Mouse (Mus musculus) thymus, adult 2 months (tissue): Measurements from ENCODE around the gene Ccdc162. TPM values are rescaled to one million over a fixed set of nuclear protein-coding genes. Genes with fewer than 3 reads are reported as not detected.

ENCODE experiments used
- DNase-seq: peaks from one replicate; pipeline ENCODE4 v3.0.0; 2021
- H3K27ac ChIP-seq: fragments of 200-500 bp; 2 replicates; pipeline ENCODE4 v1.5.1; 2012; ENCODE audit warnings: low read length, control low read depth; ENCODE audit not compliant: control insufficient read depth, insufficient read depth
- H3K27me3 ChIP-seq: fragments of 200-500 bp; 2 replicates; pipeline ENCODE4 v1.6.1; 2012; ENCODE audit warnings: mild to moderate bottlenecking, low read length, moderate library complexity, mixed read lengths; ENCODE audit not compliant: control insufficient read depth, insufficient read depth
- H3K36me3 ChIP-seq: fragments of 200-500 bp; 2 replicates; pipeline ENCODE4 v1.6.1; 2012; ENCODE audit warnings: mild to moderate bottlenecking, low read length, moderate library complexity; ENCODE audit not compliant: control insufficient read depth, insufficient read depth
- H3K4me1 ChIP-seq: fragments of 200-500 bp; replicated peaks from 2 replicates; pipeline ENCODE4 v1.6.1; 2012; ENCODE audit warnings: low read length; ENCODE audit not compliant: control insufficient read depth, insufficient read depth
- H3K4me3 ChIP-seq: fragments of 200-500 bp; 2 replicates; pipeline ENCODE4 v1.5.1; 2012; ENCODE audit warnings: mild to moderate bottlenecking, low read length, control low read depth, moderate library complexity; ENCODE audit not compliant: control insufficient read depth, insufficient read depth
- CTCF ChIP-seq: fragments of 200-500 bp; IDR thresholded peaks from 2 replicates; pipeline ENCODE4 v1.5.1; 2012; ENCODE audit warnings: mild to moderate bottlenecking, control low read depth, low read length, moderate library complexity, borderline replicate concordance; ENCODE audit not compliant: control insufficient read depth, poor library complexity, insufficient read depth; ENCODE audit errors: extremely low read depth
- POLR2A ChIP-seq: fragments of 200-500 bp; IDR thresholded peaks from 2 replicates; pipeline ENCODE4 v1.6.1; 2012; ENCODE audit warnings: mild to moderate bottlenecking, low read length, control low read depth, moderate library complexity; ENCODE audit not compliant: control insufficient read depth, poor library complexity, insufficient read depth; ENCODE audit errors: extremely low read depth
- WGBS: fragments of 180-500 bp; shearing (Covaris S2); methylation state at CpG from one replicate; pipeline ENCODE4 v1.1.7; 2018; 5-methylcytosine and 5-hydroxymethylcytosine counted together
- polyA plus RNA-seq: library from polyadenylated mRNA; depleted of rRNA; stranded (reverse); fragments of >200 nt; gene quantifications from 2 replicates; pipeline ENCODE4 v1.2.3, GENCODE M21; 2012

The Ccdc162 gene
- polyA plus RNA-seq, 1 experiment: 5.1 TPM

GRCm38 (mm10) chr10:41652094-41652775 lies 64.2 kb downstream of the Ccdc162 start:
- Histone ChIP-seq H3K27ac (no peak overlapping the region), H3K36me3 (no peaks in the 10 kb centered on the region), H3K27me3 (no peaks in the 10 kb centered on the region), H3K4me3 (no peak overlapping the region), H3K4me1 (no peaks in the 10 kb centered on the region)
- TF ChIP-seq CTCF: no peak
- TF ChIP-seq POLR2A: no peak
- WGBS: 89% methylated on average over 6 of the region's 6 CpGs
- no peak for DNase-seq

- Histone ChIP-seq H3K27ac (no peak overlapping the region), H3K4me1 (no peaks in the 10 kb centered on the region), H3K36me3 (no peaks in the 10 kb centered on the region), H3K4me3 (no peak overlapping the region), H3K27me3 (no peaks in the 10 kb centered on the region)
- WGBS: 91% methylated on average over 3 of the region's 3 CpGs
- no peak for DNase-seq
- TF ChIP-seq CTCF: no peak
- no peak for TF ChIP-seq POLR2A
These were observed 64.9 kb downstream of the Ccdc162 start for GRCm38 (mm10) chr10:41651532-41651931.

GRCm38 (mm10) chr10:41649186-41649585 lies 67.2 kb downstream of the Ccdc162 start:
- TF ChIP-seq CTCF (no peak), POLR2A (no peak)
- WGBS: 84% methylated on average over 5 of the region's 5 CpGs
- H3K27ac ChIP-seq: no peak overlapping the region
- no peak overlapping the region for H3K4me3 ChIP-seq
- no peak for DNase-seq
- no peaks in the 10 kb centered on the region for H3K27me3 ChIP-seq
- H3K4me1 ChIP-seq: no peaks in the 10 kb centered on the region
- no peaks in the 10 kb centered on the region for H3K36me3 ChIP-seq

GRCm38 (mm10) chr10:41638776-41639175 lies 77.7 kb downstream of the Ccdc162 start:
- H3K27me3 ChIP-seq: no peaks in the 10 kb centered on the region
- peak overlapping the region; percentile 73; the same call in 1 of the 2 replicates for H3K27ac ChIP-seq
- no peak overlapping the region for H3K4me3 ChIP-seq
- peaks cover 38% of the 10 kb centered on the region for H3K4me1 ChIP-seq
- no peaks in the 10 kb centered on the region for H3K36me3 ChIP-seq
- TF ChIP-seq POLR2A (no peak), CTCF (no peak)
- 9% methylated on average over 3 of the region's 3 CpGs for WGBS
- peak; percentile 59 for DNase-seq

DNA sequence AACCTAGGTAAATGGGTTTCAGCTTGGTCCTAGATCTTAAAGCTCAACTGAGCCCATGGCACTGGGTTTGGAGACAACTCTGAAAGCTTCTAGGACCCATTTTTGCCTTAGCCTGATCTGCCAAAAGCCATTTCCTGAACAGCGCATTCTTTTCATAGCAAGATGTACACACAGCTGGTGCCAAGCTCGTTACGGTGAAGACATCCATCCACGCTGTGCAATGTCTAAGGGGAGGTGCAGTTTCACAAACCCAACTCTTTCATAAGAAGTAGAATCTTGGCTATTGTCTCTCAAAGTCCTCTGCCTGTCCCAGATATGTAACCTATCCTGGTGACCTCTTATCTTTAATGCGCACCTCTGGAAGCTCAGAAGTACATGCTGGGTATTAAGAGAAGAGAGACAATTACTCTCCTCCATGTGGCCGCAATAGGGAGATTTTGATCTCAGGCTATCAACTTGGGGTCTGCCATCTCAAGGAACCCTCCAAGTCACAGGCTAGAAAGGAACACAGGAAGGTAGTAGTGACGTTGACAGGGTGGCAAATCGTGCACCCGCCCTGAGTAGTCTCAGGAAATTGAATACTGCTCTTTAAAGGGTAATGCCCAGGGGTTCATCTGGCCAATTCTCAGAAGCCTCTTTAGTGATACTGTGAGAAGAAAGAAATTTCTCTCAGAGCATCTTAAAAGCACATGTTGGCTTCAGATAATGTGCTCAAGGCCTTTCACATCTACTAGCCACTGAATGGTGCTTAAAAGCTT lies 81.0 kb downstream of the Ccdc162 start:
- WGBS: 33% methylated on average over 9 of the region's 9 CpGs
- peak; percentile 51 for DNase-seq

DNA sequence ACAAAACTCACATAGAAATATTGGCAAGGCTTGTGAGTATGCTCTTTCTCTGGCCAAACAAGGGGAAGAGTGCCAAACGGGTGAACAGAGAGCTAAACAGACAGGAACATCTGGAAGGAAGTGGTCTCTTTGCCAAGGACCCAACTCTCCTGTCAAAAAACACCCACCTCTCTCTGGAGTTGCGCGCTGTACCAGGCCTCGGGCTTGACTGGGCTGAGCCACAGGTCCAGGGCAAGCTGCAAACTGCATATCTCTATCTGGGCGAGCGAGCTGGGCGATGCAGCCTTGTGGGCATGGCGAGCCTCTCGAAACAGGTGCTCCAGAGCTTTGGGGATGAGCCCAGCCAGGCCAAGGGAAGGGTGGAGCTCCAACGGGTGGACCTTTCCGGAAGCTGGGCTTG lies 82.6 kb downstream of the Ccdc162 start:
- peak overlapping the region; percentile 33 for H3K4me3 ChIP-seq
- H3K27me3 ChIP-seq: no peaks in the 10 kb centered on the region
- peak overlapping the region; percentile 87 for H3K27ac ChIP-seq
- peaks cover 34% of the 10 kb centered on the region for H3K4me1 ChIP-seq
- TF ChIP-seq POLR2A (no peak), CTCF (no peak)
- peak; percentile 51 for DNase-seq
- WGBS: 19% methylated on average over 11 of the region's 11 CpGs
- H3K36me3 ChIP-seq: no peaks in the 10 kb centered on the region

More for the DNA sequence above, 81.0 kb downstream of the Ccdc162 start:
- peaks cover 41% of the 10 kb centered on the region for H3K4me1 ChIP-seq
- H3K4me3 ChIP-seq: no peak overlapping the region
- H3K27ac ChIP-seq: peak overlapping the region; percentile 77
- no peaks in the 10 kb centered on the region for H3K27me3 ChIP-seq
- H3K36me3 ChIP-seq: no peaks in the 10 kb centered on the region
- TF ChIP-seq CTCF: no peak
- TF ChIP-seq POLR2A: no peak
